ENCODE assay signal across 38 mouse cellular contexts in the genomic region with DNA sequence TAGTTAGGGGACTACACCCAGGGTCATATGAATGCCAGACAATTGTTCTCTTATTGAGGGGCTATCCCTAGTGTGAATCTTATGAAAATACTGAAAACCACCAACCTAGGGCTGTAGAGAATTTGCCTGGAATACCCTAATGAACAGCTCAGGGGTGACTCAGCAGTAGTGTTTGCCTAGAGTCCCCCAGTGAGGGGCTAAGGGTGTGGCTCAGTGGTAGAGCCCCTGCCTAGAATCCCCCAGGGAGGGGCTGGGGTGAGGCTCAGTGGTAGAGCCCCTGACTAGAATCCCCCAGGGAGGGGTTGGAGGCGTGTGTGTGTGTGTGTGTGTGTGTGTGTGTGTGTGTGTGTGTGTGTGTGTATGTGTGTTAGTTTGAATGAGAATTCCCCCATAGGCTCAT. TPM values are rescaled to one million over a fixed set of nuclear protein-coding genes. Genes with fewer than 3 reads are reported as not detected.
"Had no signal": no experiment of that assay in that cellular context is flagged by ENCODE, and none has a peak within 500 bp of the region (broad histone marks: within the 10 kb centered on the region; RNA-seq: fewer than 3 reads in every experiment).

No protein-coding gene starts in this region.

- H3K9ac ChIP-seq: embryonic facial prominence, embryonic 12.5 days; embryonic facial prominence, embryonic 13.5 days; embryonic facial prominence, embryonic 15.5 days; forebrain, embryonic 12.5 days; forebrain, embryonic 13.5 days; forebrain, embryonic 15.5 days; forebrain, postnatal 0 days had no signal

- H3K4me2 ChIP-seq: embryonic facial prominence, embryonic 12.5 days; embryonic facial prominence, embryonic 13.5 days; embryonic facial prominence, embryonic 15.5 days; forebrain, embryonic 12.5 days; forebrain, embryonic 13.5 days; forebrain, embryonic 15.5 days had no signal

- H3K4me1 ChIP-seq: embryonic facial prominence, embryonic 12.5 days; forebrain, embryonic 15.5 days had no signal

- H3K4me3 ChIP-seq: embryonic facial prominence, embryonic 10.5 days; embryonic facial prominence, embryonic 12.5 days; embryonic facial prominence, embryonic 13.5 days; embryonic facial prominence, embryonic 15.5 days; erythroblast, embryonic 14.5 days; forebrain, embryonic 10.5 days; forebrain, embryonic 12.5 days; forebrain, embryonic 13.5 days; forebrain, embryonic 15.5 days; gastrocnemius, adult 2 months; heart, adult 2 months; heart, embryonic 10.5 days had no signal

- H3K27ac ChIP-seq: embryonic facial prominence, embryonic 10.5 days; embryonic facial prominence, embryonic 12.5 days; embryonic facial prominence, embryonic 13.5 days; embryonic facial prominence, embryonic 15.5 days; forebrain, embryonic 10.5 days; forebrain, embryonic 12.5 days; forebrain, embryonic 13.5 days; forebrain, embryonic 15.5 days; gastrocnemius, adult 2 months; heart, adult 2 months; heart, embryonic 10.5 days had no signal

- DNase-seq: cerebellum, adult 9-10 months; cerebellum, adult 9-11 months; cerebellum, postnatal 10 days; cerebellum, postnatal 14 days; cerebellum, postnatal 25 days; cerebellum, postnatal 36 days; embryo, embryonic 11 days; forebrain, postnatal 0 days; gastrocnemius, adult 2 months; gastrocnemius, postnatal 10 days; gastrocnemius, postnatal 14 days; gastrocnemius, postnatal 25 days; gastrocnemius, postnatal 36 days; heart, adult 11 months; heart, adult 2 months had no signal

- H3K27me3 ChIP-seq: embryonic facial prominence, embryonic 12.5 days; embryonic facial prominence, embryonic 13.5 days; embryonic facial prominence, embryonic 15.5 days; forebrain, embryonic 12.5 days; forebrain, embryonic 13.5 days; forebrain, embryonic 15.5 days had no signal

- H3K9me3 ChIP-seq: embryonic facial prominence, embryonic 10.5 days; embryonic facial prominence, embryonic 12.5 days; embryonic facial prominence, embryonic 13.5 days; embryonic facial prominence, embryonic 15.5 days; forebrain, embryonic 10.5 days; forebrain, embryonic 12.5 days; forebrain, embryonic 13.5 days; forebrain, embryonic 15.5 days; heart, embryonic 10.5 days had no signal

RNA-seq across cellular contexts. Expression of a gene that starts 1.6 kb away (rescaled TPM):
- total RNA-seq: common myeloid progenitor, adult 5-6 weeks; gastrocnemius, adult 2 months; gastrocnemius, adult 8-10 months; gastrocnemius, postnatal 14 days; gastrocnemius, postnatal 36 days; granulocyte monocyte progenitor cell, adult 5-6 weeks had no signal
- polyA plus RNA-seq: cortical plate, adult 2 months; erythroblast, embryonic 14.5 days; forebrain, embryonic 10.5 days; forebrain, embryonic 11.5 days; forebrain, embryonic 12.5 days; forebrain, embryonic 13.5 days; forebrain, embryonic 14.5 days; forebrain, embryonic 15.5 days; forebrain, embryonic 16.5 days; forebrain, postnatal 0 days; frontal cortex, adult 2 months had no signal

RNA-seq across cellular contexts. Expression of a gene that starts 17.6 kb away (rescaled TPM):
- total RNA-seq: common myeloid progenitor, adult 5-6 weeks; forebrain, postnatal 0 days; gastrocnemius, adult 18-20 months; gastrocnemius, adult 2 months; gastrocnemius, adult 8-10 months; gastrocnemius, postnatal 10 days; gastrocnemius, postnatal 25 days; gastrocnemius, postnatal 36 days; granulocyte monocyte progenitor cell, adult 5-6 weeks; heart, adult 2 months; heart, adult 8-10 months had no signal
- polyA plus RNA-seq: erythroblast, embryonic 14.5 days; forebrain, embryonic 13.5 days; forebrain, embryonic 14.5 days; forebrain, embryonic 15.5 days; forebrain, embryonic 16.5 days; forebrain, postnatal 0 days; heart, adult 2 months had no signal

RNA-seq across cellular contexts. Expression of a gene that starts 56.8 kb away (rescaled TPM):
- total RNA-seq: common myeloid progenitor, adult 5-6 weeks; gastrocnemius, adult 18-20 months; gastrocnemius, adult 2 months; gastrocnemius, adult 8-10 months; gastrocnemius, postnatal 10 days; gastrocnemius, postnatal 14 days; gastrocnemius, postnatal 25 days; gastrocnemius, postnatal 36 days; gastrocnemius, postnatal 4 days; granulocyte monocyte progenitor cell, adult 5-6 weeks; heart, adult 2 months; heart, adult 8-10 months had no signal
- polyA plus RNA-seq: cortical plate, adult 2 months; embryonic facial prominence, embryonic 10.5 days; embryonic facial prominence, embryonic 11.5 days; embryonic facial prominence, embryonic 13.5 days; erythroblast, embryonic 14.5 days; forebrain, embryonic 11.5 days; forebrain, embryonic 12.5 days; forebrain, embryonic 13.5 days; forebrain, embryonic 15.5 days; forebrain, embryonic 16.5 days; gonadal fat pad, adult 2 months; heart, adult 2 months; heart, embryonic 10.5 days had no signal
